Mouse (Mus musculus): ENCODE measurements around the gene Sbk1. TPM values are rescaled to one million over a fixed set of nuclear protein-coding genes. Genes with fewer than 3 reads are reported as not detected.
A peak's percentile ranks its signal among the peaks of the same experiment; 100 is the strongest.

Sbk1 gene
- polyA plus RNA-seq, 2 experiments = 47.9 to 50.9 TPM

DNA sequence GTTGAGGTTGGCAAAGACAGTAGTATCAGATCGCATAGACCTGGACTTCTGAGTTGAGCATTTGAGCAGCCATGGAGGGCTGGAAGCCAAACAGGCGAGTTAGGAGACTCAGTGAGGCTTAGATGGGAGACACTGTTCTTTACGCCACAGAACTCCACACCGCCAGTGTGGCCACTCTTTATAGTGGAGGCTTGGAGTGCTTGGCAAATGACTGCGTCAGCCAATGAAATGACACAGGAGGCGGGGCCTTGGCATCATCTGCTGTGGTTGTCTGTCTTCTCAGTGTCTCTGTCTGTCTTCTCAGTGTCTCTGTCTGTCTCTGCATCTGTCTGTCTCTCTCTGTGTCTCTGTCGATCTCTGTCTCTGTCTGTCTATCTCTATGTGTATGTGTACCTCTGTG is 21.9 kb upstream of the Sbk1 start:
- no peak for ATAC-seq (ENCODE audit: low FRiP score, low read depth)
- no peak for TF ChIP-seq POLR2A (IDR thresholded peaks at IDR 0.05; ENCODE audit: borderline replicate concordance, extremely low read depth, insufficient read depth, insufficient read length)
- H3K9me3 ChIP-seq (ENCODE audit: control insufficient read depth, low read length) = no peaks in the 10 kb centered on the region

GRCm38 (mm10) chr7:126251698-126252097 is 20.7 kb upstream of the Sbk1 start:
- no peak overlapping the region for H3K4me3 ChIP-seq (replicated peaks; ENCODE audit: low read length)
- no peaks in the 10 kb centered on the region for H3K9me3 ChIP-seq (ENCODE audit: control insufficient read depth, low read length)
- no peak overlapping the region for H3K9ac ChIP-seq (ENCODE audit: low read depth, low read length, severe bottlenecking)
- H3K4me2 ChIP-seq (replicated peaks; ENCODE audit: low read depth, low read length, severe bottlenecking) = no peak overlapping the region
- no peaks in the 10 kb centered on the region for H3K27me3 ChIP-seq (ENCODE audit: control insufficient read depth, insufficient read depth, low read length)
- no peaks in the 10 kb centered on the region for H3K36me3 ChIP-seq (ENCODE audit: control insufficient read depth, insufficient read depth, low read length)
- no peak overlapping the region for H3K27ac ChIP-seq (replicated peaks; ENCODE audit: low read depth, low read length)
- H3K4me1 ChIP-seq (ENCODE audit: control insufficient read depth, insufficient read depth, low read length) = peaks cover 9% of the 10 kb centered on the region
- WGBS = 59% methylated on average over 3 of the region's 3 CpGs
- no peak for ATAC-seq (ENCODE audit: low FRiP score, low read depth)
- TF ChIP-seq POLR2A (IDR thresholded peaks at IDR 0.05; ENCODE audit: borderline replicate concordance, extremely low read depth, insufficient read depth, insufficient read length) = no peak
- no peak for DNase-seq (ENCODE audit: low spot score)

More for the DNA sequence above, 21.9 kb upstream of the Sbk1 start:
- Histone ChIP-seq H3K27me3 (ENCODE audit: control insufficient read depth, insufficient read depth, low read length) (no peaks in the 10 kb centered on the region), H3K36me3 (ENCODE audit: control insufficient read depth, insufficient read depth, low read length) (no peaks in the 10 kb centered on the region), H3K4me3 (replicated peaks; ENCODE audit: low read length) (no peak overlapping the region), H3K27ac (replicated peaks; ENCODE audit: low read depth, low read length) (no peak overlapping the region), H3K4me1 (ENCODE audit: control insufficient read depth, insufficient read depth, low read length) (peaks cover 9% of the 10 kb centered on the region), H3K4me2 (replicated peaks; ENCODE audit: low read depth, low read length, severe bottlenecking) (no peak overlapping the region), H3K9ac (ENCODE audit: low read depth, low read length, severe bottlenecking) (no peak overlapping the region)
- 70% methylated on average over 7 of the region's 7 CpGs for WGBS
- no peak for DNase-seq (ENCODE audit: low spot score)

GRCm38 (mm10) chr7:126252230-126252629 is 20.2 kb upstream of the Sbk1 start:
- Histone ChIP-seq H3K9me3 (ENCODE audit: control insufficient read depth, low read length) (no peaks in the 10 kb centered on the region), H3K4me2 (replicated peaks; ENCODE audit: low read depth, low read length, severe bottlenecking) (no peak overlapping the region), H3K27me3 (ENCODE audit: control insufficient read depth, insufficient read depth, low read length) (no peaks in the 10 kb centered on the region), H3K4me3 (replicated peaks; ENCODE audit: low read length) (no peak overlapping the region), H3K27ac (replicated peaks; ENCODE audit: low read depth, low read length) (no peak overlapping the region), H3K4me1 (ENCODE audit: control insufficient read depth, insufficient read depth, low read length) (peaks cover 9% of the 10 kb centered on the region), H3K36me3 (ENCODE audit: control insufficient read depth, insufficient read depth, low read length) (no peaks in the 10 kb centered on the region), H3K9ac (ENCODE audit: low read depth, low read length, severe bottlenecking) (no peak overlapping the region)
- 90% methylated on average over 5 of the region's 5 CpGs for WGBS
- DNase-seq (ENCODE audit: low spot score) = no peak
- ATAC-seq (ENCODE audit: low FRiP score, low read depth) = no peak
- TF ChIP-seq POLR2A (IDR thresholded peaks at IDR 0.05; ENCODE audit: borderline replicate concordance, extremely low read depth, insufficient read depth, insufficient read length) = no peak

DNA sequence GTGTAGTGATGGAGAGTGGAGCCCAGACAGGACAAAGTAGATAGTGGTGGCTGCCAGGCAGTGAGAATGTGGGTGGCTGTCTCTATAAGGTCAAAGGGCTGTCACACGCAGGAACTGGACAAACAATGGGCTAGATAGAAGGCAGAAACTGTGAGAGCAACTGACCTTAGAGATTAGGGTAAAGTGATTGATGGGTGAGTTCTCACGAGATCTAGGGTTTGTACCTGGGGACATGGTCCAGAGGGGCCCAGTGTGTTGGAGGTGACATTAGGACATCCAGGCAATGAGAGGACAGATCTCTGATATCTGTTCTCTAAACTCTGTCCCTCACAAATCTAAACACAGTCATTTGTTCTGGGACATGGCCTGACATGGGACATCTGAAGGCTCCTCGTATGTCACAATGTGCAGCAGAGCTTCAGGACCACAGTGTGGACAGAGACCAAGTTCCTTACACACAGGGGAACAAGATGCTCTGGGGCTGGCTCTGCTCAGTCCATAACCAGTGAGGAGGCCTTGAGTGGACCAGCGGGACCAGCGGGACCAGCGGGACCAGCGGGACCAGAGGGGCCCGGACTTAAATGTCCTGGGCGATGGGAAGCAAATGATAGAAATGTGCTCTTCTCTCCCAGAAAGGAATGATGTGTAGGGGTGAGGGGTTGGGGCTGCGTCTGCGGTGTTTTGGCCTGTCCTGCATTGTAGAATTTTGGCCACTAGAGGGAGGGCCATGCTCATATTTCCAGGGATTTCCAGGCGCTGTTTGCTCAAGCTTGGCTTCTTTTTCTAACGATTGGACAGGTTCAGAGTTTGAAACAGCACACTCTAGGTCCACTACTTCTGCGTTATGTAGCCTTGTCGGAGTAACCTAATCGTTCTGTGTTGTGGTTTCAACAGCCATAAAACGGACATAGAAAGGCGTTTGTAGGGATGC is 11.9 kb upstream of the Sbk1 start:
- H3K4me3 ChIP-seq (replicated peaks; ENCODE audit: low read length) = no peak overlapping the region
- H3K27ac ChIP-seq (replicated peaks; ENCODE audit: low read depth, low read length) = no peak overlapping the region
- TF ChIP-seq POLR2A (IDR thresholded peaks at IDR 0.05; ENCODE audit: borderline replicate concordance, extremely low read depth, insufficient read depth, insufficient read length) = no peak
- no peak overlapping the region for H3K9ac ChIP-seq (ENCODE audit: low read depth, low read length, severe bottlenecking)
- H3K36me3 ChIP-seq (ENCODE audit: control insufficient read depth, insufficient read depth, low read length) = no peaks in the 10 kb centered on the region
- no peaks in the 10 kb centered on the region for H3K27me3 ChIP-seq (ENCODE audit: control insufficient read depth, insufficient read depth, low read length)
- no peak overlapping the region for H3K4me2 ChIP-seq (replicated peaks; ENCODE audit: low read depth, low read length, severe bottlenecking)
- peak; percentile 64 for DNase-seq (ENCODE audit: low spot score)
- no peaks in the 10 kb centered on the region for H3K4me1 ChIP-seq (ENCODE audit: control insufficient read depth, insufficient read depth, low read length)
- ATAC-seq (ENCODE audit: low FRiP score, low read depth) = peak; percentile 76
- WGBS = 11% methylated on average over 18 of the region's 18 CpGs
- H3K9me3 ChIP-seq (ENCODE audit: control insufficient read depth, low read length) = no peaks in the 10 kb centered on the region

- H3K9me3 ChIP-seq (ENCODE audit: control insufficient read depth, low read length) = no peaks in the 10 kb centered on the region
- no peak overlapping the region for H3K4me2 ChIP-seq (replicated peaks; ENCODE audit: low read depth, low read length, severe bottlenecking)
- TF ChIP-seq POLR2A (IDR thresholded peaks at IDR 0.05; ENCODE audit: borderline replicate concordance, extremely low read depth, insufficient read depth, insufficient read length) = no peak
- H3K36me3 ChIP-seq (ENCODE audit: control insufficient read depth, insufficient read depth, low read length) = no peaks in the 10 kb centered on the region
- H3K9ac ChIP-seq (ENCODE audit: low read depth, low read length, severe bottlenecking) = no peak overlapping the region
- H3K27ac ChIP-seq (replicated peaks; ENCODE audit: low read depth, low read length) = no peak overlapping the region
- WGBS = 66% methylated on average over 4 of the region's 4 CpGs
- H3K4me1 ChIP-seq (ENCODE audit: control insufficient read depth, insufficient read depth, low read length) = peaks cover 10% of the 10 kb centered on the region
- no peak overlapping the region for H3K4me3 ChIP-seq (replicated peaks; ENCODE audit: low read length)
- H3K27me3 ChIP-seq (ENCODE audit: control insufficient read depth, insufficient read depth, low read length) = no peaks in the 10 kb centered on the region
- no peak for DNase-seq (ENCODE audit: low spot score)
- no peak for ATAC-seq (ENCODE audit: low FRiP score, low read depth)
Observed at GRCm38 (mm10) chr7:126261823-126262222, 10.6 kb upstream of the Sbk1 start.
